Mouse (Mus musculus) adrenal gland (tissue): Measurements from ENCODE around the gene C530008M17Rik.

ENCODE experiments used
- intact Hi-C: fragments of 180-260 bp; cut with DNase I; formaldehyde crosslinking; loops from one replicate; pipeline ENCODE4 v1.15.1; 2025

Gene C530008M17Rik

DNA sequence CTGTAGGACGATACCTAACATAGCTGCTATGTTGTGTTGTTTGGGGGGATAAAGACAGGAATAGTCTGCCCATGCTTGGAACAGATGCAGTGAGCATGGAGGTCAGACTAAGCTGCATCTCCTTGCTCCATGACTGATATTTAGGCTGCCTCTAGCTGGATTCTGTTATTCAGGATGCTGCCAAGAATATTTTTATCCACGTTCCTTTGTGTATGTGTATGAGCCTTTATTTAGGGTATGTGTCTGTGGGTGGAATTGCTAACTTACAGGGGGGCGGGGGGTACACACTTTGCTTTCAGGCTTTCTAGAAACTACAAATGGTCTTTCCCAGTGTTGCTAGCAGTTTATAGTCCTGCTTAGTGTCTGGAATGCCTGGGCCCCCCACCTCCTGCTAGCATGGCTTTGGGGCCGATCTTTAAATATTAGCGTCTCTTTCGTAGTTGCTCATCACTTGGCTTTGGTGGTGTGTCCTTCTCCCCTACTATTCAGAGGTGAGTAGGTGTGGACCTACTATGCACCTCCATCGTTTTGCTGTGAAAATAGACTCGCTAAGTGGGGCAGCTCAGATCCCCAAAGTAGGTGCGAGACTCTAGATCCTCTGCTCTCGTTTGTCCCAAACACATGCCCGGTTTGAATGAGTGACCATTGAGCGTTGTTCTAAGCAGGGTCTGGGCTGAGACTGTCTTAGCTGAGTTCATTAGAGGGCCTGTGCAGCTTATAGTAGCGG is 45.0 kb downstream of the C530008M17Rik start:
- intact Hi-C loops = no loop called here

DNA sequence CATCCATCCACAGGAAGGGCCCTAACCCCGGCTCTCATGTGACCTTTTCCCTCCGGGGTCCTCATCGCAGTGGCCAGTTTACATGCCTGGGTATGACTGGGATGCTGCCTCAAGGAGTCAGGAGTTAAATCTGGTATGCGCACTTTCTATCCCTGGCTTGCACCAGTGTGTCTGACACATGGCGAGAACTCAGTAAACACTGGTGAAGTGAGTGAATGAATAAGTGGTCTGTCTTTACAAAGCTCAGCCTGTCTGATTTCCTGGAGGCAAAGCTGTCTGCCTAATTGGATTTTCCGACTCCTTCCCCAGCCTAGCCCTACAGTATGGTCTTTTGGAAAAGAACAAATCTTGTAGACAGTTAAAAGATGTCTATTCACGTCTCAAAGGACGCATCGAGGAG is 45.8 kb downstream of the C530008M17Rik start:
- intact Hi-C loops = no loop called here

DNA sequence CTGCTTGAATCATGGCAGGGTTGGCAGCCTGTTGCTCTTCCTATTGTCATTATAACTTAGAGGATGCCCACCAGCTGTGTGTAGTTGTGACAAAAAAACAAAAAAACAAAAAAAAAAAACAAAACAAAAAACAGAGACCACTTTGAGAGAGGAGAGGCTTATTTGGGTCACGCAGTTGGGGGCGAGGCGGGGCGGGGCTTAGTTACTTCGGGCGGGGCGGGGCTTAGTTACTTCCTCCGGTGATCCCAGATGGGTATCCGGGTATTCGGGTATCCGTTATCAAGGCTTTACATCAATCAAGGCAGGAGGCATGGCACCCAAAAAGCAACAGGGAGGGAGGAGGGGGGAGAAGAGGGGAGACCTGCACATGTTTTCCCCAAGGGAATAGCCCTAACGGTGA is 46.3 kb downstream of the C530008M17Rik start:
- intact Hi-C loops = no loop called here

DNA sequence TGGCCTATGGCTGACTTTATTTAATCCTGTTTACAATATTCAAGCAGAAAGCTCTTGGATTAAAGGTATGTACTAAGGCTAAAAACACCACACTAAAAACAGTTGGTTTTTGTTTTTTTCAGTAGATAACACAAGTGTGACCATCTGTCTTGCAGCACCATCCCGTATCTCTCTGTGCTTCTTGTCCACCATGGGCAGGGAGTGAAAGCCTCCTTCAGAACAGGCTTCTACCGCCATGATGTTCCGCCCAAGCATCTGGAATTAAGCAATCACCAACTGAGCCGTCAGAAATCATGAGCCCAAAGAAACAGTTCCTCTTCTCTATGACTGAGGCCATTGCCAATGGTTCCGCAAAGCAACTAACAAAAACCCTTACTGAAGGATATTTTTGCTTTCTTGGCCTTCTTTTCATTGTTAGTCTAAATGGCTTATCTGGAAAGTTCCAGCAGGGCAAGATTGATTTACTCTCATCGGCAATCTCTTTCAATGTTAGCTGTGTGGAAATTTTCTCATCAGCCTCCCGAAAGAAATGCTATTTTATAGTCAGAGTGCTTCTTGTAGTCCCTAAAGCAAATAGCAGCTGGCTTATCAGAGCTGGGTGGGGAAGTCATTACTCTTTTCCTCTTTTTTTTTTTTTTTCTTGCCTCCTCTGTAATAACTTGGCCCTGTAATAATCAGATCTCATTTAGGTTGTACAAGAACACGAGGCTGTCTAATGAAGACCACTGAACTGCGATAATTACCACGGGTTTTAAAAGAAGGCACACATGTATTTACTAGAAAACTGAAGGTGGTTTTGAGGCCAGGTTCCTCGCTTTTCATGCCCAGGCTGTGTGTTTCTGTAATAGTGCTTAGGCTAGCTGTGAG is 49.2 kb downstream of the C530008M17Rik start:
- intact Hi-C loops = no loop called here

DNA sequence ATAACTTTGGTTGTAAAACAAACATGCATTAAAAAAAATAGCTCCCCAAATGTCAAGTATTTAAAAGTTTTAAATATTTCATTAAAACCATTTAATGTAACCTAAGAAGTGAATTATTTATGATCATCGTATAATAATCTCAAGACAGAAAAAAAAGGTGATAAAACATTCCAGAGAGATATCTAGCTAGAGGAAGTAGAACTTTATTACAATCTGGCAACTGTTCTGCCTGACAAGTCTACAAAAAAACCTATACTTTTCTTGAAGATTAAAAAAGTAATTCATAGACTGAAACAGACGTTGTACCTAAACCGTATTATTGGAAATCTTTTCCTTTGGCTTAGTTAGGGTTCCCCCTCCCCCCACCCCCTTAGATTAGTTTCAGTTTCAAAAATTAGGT is 50.8 kb downstream of the C530008M17Rik start:
- intact Hi-C loops = no loop called here

DNA sequence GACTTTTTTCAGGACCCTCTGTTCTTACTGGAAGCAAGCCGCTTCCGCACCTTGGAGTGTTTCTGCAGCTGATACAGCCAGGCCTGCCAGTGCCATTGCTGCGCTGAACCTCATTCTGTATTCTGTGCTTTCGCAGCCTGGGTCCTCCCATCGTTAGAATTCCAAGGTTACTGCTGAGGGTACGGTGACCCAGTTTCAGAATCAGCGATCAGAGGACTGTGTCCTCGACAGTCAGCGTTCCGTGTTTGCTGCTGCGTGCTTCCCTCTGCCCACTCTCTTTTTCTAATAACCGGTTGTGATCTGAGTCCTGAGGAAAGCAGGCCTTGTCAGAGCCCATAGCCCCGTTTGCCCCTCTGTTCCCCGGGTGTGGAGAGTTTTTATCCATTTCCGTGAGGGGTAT is 51.7 kb downstream of the C530008M17Rik start:
- intact Hi-C loops = no loop called here

DNA sequence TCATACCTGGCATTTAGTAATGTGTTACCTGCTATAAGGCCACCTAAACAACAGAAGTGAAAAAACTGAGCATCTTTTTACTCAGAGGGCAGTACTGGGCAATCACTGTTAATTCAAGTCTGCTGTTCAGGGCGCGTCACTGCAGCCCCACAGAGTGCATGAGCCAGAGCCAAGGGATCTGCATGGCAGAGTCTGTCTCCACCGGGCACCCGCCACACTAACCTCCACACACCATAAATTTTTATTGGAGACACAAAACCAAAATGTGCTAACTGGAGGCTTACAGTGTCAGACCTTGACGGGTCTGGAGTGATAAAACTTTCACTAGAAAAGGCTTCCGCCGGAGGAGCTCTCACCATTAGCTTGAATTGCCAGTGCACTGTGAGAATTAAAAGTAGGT is 57.4 kb downstream of the C530008M17Rik start:
- intact Hi-C loops = no loop called here

DNA sequence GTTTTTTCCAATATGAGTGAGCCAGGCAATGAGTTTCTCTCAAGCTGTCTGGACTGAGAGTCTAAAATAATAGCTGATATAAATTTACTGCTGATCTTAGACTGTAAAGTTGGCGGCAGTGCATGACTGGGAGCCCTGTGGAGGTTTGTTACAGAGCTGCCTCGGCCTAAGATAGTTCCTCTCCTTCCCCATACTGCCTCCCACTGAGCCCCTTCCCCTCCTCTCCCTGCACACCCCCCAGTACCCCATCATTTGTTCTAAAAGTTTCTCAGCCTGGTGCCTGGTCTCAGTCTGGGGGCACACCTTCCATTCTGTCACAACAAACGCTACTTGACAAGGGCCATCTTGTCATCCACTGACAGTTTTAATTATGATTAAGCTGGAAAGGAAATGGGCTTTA is 63.6 kb downstream of the C530008M17Rik start:
- intact Hi-C loops = no loop called here

DNA sequence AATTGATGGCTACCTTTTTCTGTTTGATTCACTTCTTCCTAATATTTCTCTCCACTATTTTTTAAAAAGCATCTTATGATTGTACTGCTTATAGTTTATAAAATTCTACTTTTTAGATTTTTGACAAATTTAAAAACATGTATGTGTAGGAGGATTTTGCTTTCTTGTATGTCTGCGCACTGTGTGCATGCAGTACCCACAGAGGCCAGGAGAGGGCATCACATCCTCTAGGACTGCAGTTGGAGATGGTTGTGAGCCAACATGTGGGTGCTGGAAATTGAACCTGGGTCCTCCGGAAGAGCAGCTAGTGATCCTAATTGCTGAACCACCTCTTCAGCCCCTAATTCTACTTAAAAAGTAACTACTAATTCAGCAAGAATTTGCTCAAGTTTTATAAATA is 68.6 kb downstream of the C530008M17Rik start:
- intact Hi-C loops = no loop called here

DNA sequence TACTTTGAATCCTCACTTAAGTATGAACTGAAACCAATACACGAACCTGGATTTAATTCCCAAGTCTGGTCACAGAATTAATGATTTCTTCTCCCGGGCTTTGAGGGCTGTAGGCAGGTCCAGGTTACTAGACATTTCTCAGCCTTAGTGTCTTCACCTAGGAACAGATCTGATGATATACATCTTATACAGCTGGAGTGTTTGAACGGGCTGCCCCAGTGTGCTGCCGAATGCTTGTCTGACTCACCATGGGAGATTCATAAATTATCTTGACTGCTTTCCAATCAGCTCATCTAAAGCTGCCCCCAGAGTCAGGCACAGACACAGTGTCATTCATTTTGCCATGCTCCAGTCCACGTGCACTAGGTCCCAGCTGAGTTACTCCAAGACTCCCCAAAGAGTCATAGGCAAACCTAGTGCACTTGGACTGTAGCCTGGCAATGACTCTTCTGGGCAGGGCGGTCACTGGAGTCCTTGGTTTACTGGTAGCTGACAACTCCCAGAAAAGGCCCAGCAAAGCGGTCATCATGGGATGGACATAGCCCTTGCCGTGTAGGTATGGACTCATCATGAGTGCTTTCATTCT is 70.3 kb downstream of the C530008M17Rik start:
- intact Hi-C loops = no loop called here

DNA sequence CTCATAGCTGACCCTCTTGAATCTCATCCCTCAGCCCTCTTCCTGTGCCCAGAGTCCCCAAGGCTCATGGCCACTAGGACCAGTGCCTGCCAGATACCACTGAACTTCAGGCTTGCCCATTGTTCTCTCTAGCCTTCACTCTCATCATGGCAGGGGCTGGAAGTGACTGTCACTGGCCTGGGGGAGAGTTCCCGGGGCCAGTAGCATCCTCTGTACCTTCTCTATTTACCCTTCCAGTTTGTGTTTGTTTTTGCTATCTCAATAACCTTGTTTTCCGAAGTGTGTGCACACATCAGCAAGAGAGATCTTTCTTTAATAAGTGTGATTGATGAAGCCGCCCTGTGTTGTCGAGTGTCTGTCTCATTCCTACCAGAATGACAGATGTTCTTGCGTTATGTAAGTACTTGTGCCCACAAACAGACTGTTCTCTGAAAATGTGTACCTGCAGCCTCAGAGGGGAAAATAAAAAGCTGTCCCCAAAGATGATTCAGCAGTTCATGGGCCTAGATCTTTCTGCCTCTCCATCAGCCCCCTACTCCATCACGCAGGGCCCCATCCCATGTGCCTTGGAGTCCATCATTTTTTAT is 76.8 kb downstream of the C530008M17Rik start:
- intact Hi-C loops = no loop called here

DNA sequence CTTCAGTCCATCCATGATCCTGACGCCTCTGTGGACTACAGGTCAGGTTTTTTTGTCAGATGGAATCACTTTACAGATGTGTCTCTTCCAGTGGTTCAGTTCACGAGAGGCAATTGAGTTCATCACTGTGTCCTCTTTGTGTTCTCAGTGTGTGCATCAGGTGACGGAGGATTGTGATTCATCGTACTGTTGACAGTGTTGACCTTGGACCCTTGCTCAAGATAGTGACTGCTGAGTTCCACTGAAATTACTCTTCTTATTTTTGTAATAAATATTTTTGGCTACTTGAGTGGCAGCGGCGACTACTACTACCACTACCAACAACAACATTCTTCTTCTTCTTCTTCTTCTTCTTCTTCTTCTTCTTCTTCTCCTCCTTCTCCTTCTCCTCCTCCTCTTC is 85.2 kb downstream of the C530008M17Rik start:
- intact Hi-C loops = no loop called here

DNA sequence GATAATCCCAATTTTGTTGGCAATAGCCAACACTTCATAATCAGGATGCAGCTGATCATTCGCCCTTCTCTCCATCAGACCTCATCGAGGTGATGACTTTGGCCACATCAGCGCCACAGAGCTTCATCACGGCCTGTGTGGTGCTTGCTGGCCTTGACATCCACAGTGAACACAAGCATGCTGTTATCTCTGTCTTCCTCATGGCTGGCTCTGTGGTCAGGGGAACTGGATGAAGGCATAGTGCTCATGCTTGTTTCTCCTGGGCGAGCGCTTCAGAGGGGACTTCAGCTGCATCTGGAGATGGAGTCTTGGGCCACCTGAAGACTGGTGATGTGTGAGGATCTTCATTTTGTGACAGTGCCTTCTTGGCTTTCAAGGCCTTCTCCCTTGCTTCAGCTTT is 85.8 kb downstream of the C530008M17Rik start:
- intact Hi-C loops = no loop called here

DNA sequence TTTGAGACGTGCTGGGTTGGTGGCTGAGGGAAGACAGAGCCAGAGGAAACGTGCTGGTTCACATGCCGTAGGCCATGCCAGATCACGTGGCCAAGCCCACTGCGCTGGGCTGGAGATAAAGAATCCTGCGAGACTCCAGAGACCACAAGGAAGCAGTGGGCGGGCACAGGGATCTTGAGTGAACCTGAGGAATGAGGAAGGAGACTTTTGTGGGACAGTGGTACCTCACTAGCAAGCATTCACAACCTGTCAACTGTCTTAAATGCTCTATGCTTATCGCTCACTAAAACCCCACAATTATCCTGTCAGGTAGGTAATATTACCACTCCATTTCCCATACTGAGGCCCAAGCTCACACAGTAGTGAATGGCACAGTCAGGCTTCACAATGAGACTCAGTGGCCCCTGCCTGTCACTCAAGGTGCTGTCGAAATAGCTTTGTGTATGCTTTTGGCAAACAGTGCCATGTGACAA is 88.5 kb downstream of the C530008M17Rik start:
- intact Hi-C loops = no loop called here

DNA sequence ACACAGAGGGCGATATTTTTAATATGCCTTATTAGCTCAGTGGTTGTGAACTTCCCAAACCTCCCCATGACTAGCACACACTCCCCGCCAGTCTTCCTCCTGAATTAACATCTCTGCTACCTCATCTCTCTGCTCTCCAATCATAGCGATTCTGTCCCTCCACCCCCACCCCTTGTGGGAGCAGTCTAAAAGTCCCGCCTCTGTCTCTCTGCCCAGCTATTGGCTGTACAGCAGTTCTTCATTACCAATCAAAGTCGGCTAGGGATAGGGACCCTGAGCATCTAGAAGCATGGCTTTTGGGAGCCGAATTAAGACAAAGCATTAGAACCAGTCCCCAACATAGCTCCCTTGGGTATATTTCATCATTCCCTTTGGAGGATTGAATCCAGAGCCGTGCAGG is 91.5 kb downstream of the C530008M17Rik start:
- intact Hi-C loops = no loop called here

DNA sequence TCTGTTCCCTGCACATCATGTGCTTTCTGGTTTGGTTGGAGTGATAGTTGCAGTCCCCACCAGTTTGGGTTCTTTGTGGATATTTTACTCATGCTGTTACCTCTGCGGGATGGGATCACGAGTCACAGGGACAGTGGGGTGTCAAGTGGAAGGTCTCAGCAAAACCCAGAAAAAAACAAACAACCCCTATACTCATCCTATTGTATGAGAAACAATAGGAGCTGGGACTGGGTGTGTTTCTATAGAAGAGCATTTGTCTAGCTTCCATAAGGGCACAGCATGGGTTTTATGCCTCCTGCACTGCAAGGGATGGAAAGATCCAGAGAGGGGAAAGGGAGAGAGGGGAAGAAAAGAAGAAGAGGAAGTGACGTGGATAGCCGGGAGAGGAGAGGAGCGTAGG is 96.0 kb downstream of the C530008M17Rik start:
- intact Hi-C loops = no loop called here

DNA sequence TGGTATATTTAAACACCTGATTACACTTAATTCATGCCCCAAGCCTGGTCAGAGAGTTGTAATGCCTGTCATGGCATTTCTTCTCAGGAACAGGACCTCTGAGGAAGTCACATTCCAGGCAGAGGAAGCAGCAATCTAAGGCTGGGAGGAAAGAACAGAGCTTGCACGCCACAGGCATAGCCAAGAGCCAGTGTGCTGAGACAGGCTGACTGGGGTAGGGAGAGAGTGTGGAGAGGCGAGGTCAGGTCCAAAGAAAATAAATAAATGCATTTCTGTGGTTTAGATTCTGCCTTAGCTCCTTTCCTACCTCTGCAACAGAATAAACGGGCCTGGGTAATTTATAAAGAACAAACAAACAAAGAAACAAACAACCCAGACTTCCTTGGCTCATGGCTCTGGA is 104.0 kb downstream of the C530008M17Rik start:
- intact Hi-C loops = no loop called here

DNA sequence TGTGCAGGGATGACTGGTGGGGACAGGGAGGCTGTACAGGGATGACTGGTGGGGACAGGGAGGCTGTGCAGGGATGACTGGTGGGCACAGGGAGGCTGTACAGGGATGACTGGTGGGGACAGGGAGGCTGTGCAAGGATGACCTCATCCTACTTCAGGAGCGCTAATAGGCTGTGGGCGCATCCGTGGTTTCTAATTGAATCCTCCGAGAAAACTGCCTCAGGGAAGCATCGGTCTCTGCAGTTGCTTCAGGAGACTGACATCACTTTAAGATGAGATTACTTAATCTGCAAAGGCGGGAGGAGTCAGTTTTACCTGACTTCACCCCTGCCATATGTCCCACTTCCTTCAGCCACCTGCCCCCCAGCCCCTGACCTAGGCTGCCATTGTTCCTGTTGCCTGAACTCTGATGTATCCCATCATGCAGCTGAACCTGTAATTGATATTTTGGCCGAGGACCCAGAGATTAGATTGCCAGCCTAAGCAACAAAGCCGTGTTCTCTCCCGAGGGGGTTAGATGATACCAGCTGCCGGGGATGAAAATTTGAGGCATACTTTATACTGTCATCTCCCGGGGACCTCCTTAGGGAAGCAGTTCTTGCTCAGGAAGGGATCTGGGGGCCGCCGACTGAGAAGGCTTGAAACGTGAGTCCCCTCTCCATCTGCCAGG is 105.9 kb downstream of the C530008M17Rik start:
- intact Hi-C loops = no loop called here

DNA sequence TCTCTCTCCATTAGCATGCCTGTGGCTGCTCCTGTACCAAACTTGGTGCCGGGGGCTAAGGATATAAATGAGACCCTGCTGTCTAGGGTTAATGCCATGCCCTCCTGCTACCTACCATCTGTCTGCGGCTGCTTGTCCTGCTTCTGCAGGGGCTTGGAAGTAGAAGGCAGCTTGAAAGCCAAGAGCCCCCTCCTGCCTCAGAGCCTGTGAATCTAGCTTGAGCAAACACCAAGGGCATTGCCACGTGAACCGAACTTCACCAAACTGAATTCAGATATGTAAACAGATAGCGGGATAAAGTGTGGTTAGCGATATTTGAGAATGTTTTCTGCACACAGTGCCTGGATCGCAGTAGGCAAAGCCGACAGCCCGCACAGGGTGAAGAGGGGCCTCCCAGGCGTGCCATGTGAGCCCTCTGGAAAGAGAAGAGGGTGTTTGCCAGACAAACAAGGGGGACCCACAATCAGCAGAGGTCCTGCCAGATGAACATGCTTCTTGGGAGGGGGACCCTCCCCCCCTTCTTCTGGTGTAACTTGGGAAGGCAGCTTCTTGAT is 106.9 kb downstream of the C530008M17Rik start:
- intact Hi-C loops = no loop called here

DNA sequence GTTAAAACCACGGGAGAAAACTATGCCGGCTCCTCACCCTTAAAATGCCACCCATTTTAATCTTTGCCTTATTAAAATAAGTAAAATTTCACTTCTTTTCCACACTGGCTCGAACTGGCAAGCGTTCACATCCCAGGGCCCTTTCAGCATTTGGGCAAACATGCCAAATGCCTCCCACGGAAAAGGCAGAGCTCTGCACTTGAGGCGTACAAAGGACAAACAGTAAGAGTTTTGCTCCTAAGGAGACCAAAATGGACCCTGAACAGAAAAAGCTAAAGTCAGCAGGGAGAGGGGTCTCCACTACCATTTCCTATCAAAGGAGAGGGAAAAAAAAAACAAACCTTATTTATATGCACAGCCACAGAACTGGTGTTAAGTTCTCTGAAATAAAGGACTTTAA is 107.4 kb downstream of the C530008M17Rik start:
- intact Hi-C loops = no loop called here

DNA sequence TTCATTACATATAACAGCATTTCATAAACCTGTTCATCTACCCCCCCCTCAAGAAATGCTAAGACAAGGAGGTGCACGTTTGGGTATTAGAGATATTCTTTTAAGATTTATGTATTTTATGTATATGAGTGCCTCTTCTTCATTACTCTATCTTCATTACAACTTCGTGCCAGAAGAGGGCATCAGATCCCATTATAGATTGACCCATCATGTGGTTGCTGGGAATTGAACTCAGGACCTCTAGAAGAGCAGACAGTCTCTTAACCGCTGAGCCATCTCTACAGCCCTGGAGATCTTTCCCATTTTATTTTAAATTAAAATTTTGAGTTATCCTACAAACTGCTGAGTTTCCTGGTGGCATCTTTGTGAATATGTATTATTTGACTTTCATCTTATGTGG is 112.7 kb downstream of the C530008M17Rik start:
- intact Hi-C loops = loop anchor here (5.0 kb wide), 1 partner anchor 73 kb away; no protein-coding TSS in a partner anchor
